Mouse (Mus musculus): ENCODE data around the gene Lgr4. TPM values are rescaled to one million over a fixed set of nuclear protein-coding genes. Genes with fewer than 3 reads are reported as not detected.

Lgr4 gene
- polyA plus RNA-seq, 1 experiment from 2014 or later, result 20.7 TPM

DNA sequence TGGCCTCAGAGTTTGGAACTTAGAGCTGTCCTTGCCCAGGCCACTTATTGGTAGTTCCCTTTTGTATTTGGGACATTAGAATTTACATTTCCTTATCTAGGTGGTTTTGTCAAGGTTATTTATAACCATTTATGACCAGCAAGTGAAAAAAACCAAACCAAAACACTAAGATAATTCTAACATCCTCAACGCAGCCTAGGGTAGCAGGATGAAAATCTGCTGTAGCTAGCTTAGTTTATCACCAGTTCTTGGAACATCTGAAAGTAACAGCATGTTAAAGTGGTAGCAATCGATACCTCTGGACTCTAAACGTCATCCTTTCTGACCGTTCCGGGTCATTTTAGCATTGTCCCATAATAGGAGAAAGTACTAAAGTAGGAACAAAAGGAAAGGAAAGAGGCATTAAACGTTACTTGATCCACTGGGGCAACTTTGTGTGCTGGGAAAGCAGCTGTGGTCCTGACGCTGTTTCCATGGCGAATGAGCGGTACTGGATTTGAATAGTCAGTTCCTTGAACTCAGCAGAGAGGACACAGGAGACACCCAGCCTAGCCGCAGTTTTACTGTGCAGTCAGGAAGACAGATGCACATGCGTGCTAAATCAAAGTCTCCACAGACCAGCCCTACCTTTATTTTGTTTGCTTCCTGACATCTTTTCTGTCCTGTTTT is 42.1 kb downstream of the Lgr4 start:
- Histone ChIP-seq H3K4me1 (replicated peaks; ENCODE audit: control insufficient read depth, insufficient read depth, low read length) (peaks cover 4% of the 10 kb centered on the region; the same call in 1 of the 2 replicates), H3K9ac (ENCODE audit: low read depth, low read length) (no peak overlapping the region), H3K36me3 (ENCODE audit: control insufficient read depth, insufficient read depth, low read length) (no peaks in the 10 kb centered on the region), H3K4me3 (ENCODE audit: low read depth, low read length) (no peak overlapping the region), H3K9me3 (ENCODE audit: control insufficient read depth, low read length) (no peaks in the 10 kb centered on the region), H3K27me3 (ENCODE audit: control insufficient read depth, insufficient read depth, low read length) (no peaks in the 10 kb centered on the region), H3K27ac (ENCODE audit: low read depth, low read length) (peak overlapping the region; percentile 25; the same call in 1 of the 2 replicates), H3K4me2 (replicated peaks; ENCODE audit: low read depth, low read length) (no peak overlapping the region)
- DNase-seq (ENCODE audit: low spot score), result peak; percentile 54
- peak; percentile 84 for ATAC-seq (ENCODE audit: low FRiP score)
- WGBS, result 31% methylated on average over 11 of the region's 11 CpGs

DNA sequence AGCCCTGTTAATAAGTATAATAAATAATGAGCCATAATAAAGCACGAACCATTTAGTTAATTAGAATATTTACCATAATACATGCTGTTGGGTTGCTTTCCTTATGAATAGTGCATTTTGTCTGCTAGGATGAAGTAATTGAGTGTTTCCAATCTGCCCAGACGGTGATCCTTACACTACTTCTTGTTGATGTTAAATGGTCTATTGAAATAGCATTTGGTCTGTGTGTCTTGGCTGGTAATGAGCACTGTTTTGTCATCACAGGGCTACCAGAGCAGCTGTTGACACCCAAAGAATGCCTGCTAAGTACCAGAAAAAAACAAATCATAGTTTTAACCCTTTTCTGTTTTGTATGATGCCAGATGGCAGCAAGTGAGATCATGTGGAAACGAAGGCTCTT is 42.8 kb downstream of the Lgr4 start:
- 43% methylated on average over 3 of the region's 3 CpGs for WGBS
- Histone ChIP-seq H3K4me3 (ENCODE audit: low read depth, low read length) (no peak overlapping the region), H3K36me3 (ENCODE audit: control insufficient read depth, insufficient read depth, low read length) (no peaks in the 10 kb centered on the region), H3K4me2 (replicated peaks; ENCODE audit: low read depth, low read length) (no peak overlapping the region), H3K9me3 (ENCODE audit: control insufficient read depth, low read length) (no peaks in the 10 kb centered on the region), H3K27ac (ENCODE audit: low read depth, low read length) (0 out of 2 replicates have a peak overlapping the region, but pooled peaks have one; percentile 25), H3K27me3 (ENCODE audit: control insufficient read depth, insufficient read depth, low read length) (no peaks in the 10 kb centered on the region), H3K9ac (ENCODE audit: low read depth, low read length) (no peak overlapping the region), H3K4me1 (replicated peaks; ENCODE audit: control insufficient read depth, insufficient read depth, low read length) (peaks cover 4% of the 10 kb centered on the region; the same call in 1 of the 2 replicates)
- ATAC-seq (ENCODE audit: low FRiP score) (peak; percentile 74), DNase-seq (ENCODE audit: low spot score) (no peak)

DNA sequence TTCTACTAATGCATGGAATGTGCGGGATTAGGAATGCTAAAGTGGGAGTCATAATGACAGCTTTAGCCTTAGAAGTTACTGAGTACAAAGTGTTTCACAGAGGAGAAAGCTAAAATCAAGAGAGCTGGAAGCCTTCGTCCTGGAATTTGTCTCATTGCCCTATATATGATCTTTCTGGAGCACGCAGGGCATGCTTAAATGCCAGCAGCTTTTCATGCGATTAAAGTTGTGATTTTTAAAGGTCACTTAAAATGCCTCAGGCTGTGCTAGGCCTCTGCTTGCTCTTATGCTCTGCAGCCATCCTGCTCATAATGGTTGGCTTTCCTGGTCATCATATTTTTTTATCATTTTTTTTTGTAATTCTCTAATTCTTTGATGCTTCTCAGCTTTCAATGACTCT is 43.7 kb downstream of the Lgr4 start:
- Histone ChIP-seq H3K4me2 (replicated peaks; ENCODE audit: low read depth, low read length) (no peak overlapping the region), H3K36me3 (ENCODE audit: control insufficient read depth, insufficient read depth, low read length) (no peaks in the 10 kb centered on the region), H3K27ac (ENCODE audit: low read depth, low read length) (no peak overlapping the region), H3K4me1 (replicated peaks; ENCODE audit: control insufficient read depth, insufficient read depth, low read length) (peaks cover 4% of the 10 kb centered on the region; the same call in 1 of the 2 replicates), H3K4me3 (ENCODE audit: low read depth, low read length) (no peak overlapping the region), H3K9me3 (ENCODE audit: control insufficient read depth, low read length) (no peaks in the 10 kb centered on the region), H3K27me3 (ENCODE audit: control insufficient read depth, insufficient read depth, low read length) (no peaks in the 10 kb centered on the region), H3K9ac (ENCODE audit: low read depth, low read length) (no peak overlapping the region)
- DNase-seq (ENCODE audit: low spot score), result no peak
- 75% methylated on average over 4 of the region's 4 CpGs for WGBS
- ATAC-seq (ENCODE audit: low FRiP score), result no peak

DNA sequence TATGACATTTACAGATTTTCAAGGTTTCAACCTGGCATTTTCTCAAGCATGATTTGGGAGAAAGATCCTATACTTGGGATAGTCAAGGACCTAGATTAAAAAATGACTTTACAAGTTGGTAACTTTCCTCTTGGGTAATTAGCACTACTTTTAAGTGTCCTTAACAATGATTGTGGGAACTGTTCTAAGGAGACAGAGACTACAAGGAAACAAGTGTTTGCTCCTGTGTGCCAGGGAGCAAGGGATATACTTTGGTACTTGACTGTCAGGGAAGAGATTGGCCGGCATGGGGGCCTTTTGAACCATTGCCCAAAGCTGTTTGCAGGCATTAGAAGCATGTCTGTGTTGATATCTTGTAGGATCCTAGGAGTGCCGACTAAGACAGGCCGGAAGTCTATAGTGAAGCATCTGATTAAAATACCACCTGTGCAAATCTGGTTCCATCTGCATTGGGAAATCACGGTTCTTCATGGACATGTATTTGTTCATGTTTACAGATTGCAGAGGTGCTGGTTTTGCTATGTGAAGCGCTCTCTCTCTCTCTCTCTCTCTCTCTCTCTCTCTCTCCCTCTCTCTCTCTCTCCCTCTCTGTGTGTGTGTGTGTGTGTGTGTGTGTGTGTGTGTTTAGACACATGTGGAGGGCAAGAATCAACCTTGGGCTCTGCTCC is 46.3 kb downstream of the Lgr4 start:
- Histone ChIP-seq H3K9ac (ENCODE audit: low read depth, low read length) (no peak overlapping the region), H3K27ac (ENCODE audit: low read depth, low read length) (no peak overlapping the region), H3K27me3 (ENCODE audit: control insufficient read depth, insufficient read depth, low read length) (no peaks in the 10 kb centered on the region), H3K4me1 (replicated peaks; ENCODE audit: control insufficient read depth, insufficient read depth, low read length) (peaks cover 4% of the 10 kb centered on the region; the same call in 1 of the 2 replicates), H3K4me2 (replicated peaks; ENCODE audit: low read depth, low read length) (no peak overlapping the region), H3K4me3 (ENCODE audit: low read depth, low read length) (no peak overlapping the region), H3K9me3 (ENCODE audit: control insufficient read depth, low read length) (no peaks in the 10 kb centered on the region), H3K36me3 (ENCODE audit: control insufficient read depth, insufficient read depth, low read length) (no peaks in the 10 kb centered on the region)
- WGBS, result 87% methylated on average over 5 of the region's 5 CpGs
- DNase-seq (ENCODE audit: low spot score), result no peak
- ATAC-seq (ENCODE audit: low FRiP score), result no peak

DNA sequence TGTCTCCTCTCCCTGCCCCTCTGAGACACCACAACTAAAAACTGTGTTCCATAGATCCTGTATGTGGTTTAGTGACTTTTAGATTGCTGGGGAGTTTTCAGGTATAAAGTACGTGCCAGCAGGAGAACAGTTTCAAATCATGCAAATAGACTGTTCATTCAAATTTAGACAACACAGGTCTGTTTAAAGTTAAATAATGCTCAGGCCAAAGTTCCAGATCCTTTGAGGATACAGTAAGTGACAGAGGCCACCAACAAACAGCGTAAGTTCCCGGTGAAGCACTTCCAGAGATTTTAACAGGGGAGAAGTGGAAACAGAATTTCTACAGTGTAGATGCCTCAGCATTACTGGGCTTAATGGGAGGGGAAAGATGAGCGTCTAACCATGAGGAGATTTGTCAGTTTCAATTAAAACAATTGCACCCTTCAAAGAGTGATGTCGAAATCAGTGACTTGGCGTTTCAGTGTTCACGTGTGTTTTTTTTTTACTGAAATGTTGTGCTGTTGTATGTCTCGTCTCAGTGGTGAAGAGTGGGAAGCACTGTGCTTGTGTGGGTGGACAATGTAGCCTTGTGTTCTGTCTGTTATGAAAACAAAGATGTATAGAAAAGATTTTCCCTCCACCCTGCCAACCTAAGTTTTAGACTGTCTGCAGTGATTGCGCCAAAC is 48.4 kb downstream of the Lgr4 start:
- DNase-seq (ENCODE audit: low spot score) (no peak), ATAC-seq (ENCODE audit: low FRiP score) (no peak)
- WGBS, result 83% methylated on average over 9 of the region's 9 CpGs
- no peak overlapping the region for H3K27ac ChIP-seq (ENCODE audit: low read depth, low read length)
- H3K9ac ChIP-seq (ENCODE audit: low read depth, low read length), result no peak overlapping the region
- no peak overlapping the region for H3K4me2 ChIP-seq (replicated peaks; ENCODE audit: low read depth, low read length)
- no peaks in the 10 kb centered on the region for H3K4me1 ChIP-seq (replicated peaks; ENCODE audit: control insufficient read depth, insufficient read depth, low read length)
- no peaks in the 10 kb centered on the region for H3K36me3 ChIP-seq (ENCODE audit: control insufficient read depth, insufficient read depth, low read length)
- H3K9me3 ChIP-seq (ENCODE audit: control insufficient read depth, low read length), result no peaks in the 10 kb centered on the region
- H3K27me3 ChIP-seq (ENCODE audit: control insufficient read depth, insufficient read depth, low read length), result no peaks in the 10 kb centered on the region
- no peak overlapping the region for H3K4me3 ChIP-seq (ENCODE audit: low read depth, low read length)

DNA sequence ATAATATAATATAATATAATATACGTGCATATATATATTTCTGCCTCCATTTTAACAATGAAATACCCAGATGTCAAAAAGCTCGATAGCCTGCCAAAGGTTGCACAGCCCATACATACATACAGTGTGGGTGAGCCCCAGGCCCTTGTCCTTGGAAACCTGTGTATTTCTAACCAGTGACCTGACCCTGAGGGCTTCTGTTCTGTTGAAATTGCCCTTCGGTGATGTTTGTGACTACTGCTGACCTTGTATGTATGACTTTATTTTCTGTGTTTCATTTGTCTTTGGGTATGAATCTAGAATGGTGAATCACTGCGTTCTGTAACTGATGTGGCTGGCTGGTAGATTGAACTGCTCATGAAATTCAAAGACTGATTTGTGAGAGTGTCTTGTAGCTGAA is 49.4 kb downstream of the Lgr4 start:
- H3K9ac ChIP-seq (ENCODE audit: low read depth, low read length), result no peak overlapping the region
- H3K4me2 ChIP-seq (replicated peaks; ENCODE audit: low read depth, low read length), result no peak overlapping the region
- H3K27ac ChIP-seq (ENCODE audit: low read depth, low read length), result no peak overlapping the region
- 90% methylated on average over 4 of the region's 4 CpGs for WGBS
- H3K9me3 ChIP-seq (ENCODE audit: control insufficient read depth, low read length), result no peaks in the 10 kb centered on the region
- H3K36me3 ChIP-seq (ENCODE audit: control insufficient read depth, insufficient read depth, low read length), result no peaks in the 10 kb centered on the region
- H3K4me3 ChIP-seq (ENCODE audit: low read depth, low read length), result no peak overlapping the region
- ATAC-seq (ENCODE audit: low FRiP score) (no peak), DNase-seq (ENCODE audit: low spot score) (no peak)
- H3K4me1 ChIP-seq (replicated peaks; ENCODE audit: control insufficient read depth, insufficient read depth, low read length), result no peaks in the 10 kb centered on the region
- H3K27me3 ChIP-seq (ENCODE audit: control insufficient read depth, insufficient read depth, low read length), result no peaks in the 10 kb centered on the region

DNA sequence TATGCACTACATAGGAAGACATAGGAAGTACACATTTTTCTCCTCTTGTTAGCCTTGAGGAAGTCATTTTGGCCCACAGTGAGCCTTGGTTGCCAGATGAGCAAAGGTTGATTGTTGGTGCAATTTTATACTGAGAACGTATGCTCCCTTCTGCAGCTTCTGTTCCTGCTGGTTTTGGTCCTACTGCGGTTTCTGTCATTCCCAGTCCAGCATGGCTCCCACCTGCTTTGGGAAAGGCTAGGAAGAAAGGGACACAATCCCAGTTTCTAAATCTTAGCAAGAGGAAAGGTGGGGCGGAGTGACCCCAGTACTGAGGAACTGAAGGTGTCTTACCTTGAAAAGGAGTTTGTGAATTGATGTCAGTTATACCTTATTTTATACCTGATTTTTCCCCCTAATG is 51.9 kb downstream of the Lgr4 start:
- H3K9ac ChIP-seq (ENCODE audit: low read depth, low read length), result no peak overlapping the region
- no peaks in the 10 kb centered on the region for H3K27me3 ChIP-seq (ENCODE audit: control insufficient read depth, insufficient read depth, low read length)
- no peak overlapping the region for H3K27ac ChIP-seq (ENCODE audit: low read depth, low read length)
- DNase-seq (ENCODE audit: low spot score) (no peak), ATAC-seq (ENCODE audit: low FRiP score) (no peak)
- H3K9me3 ChIP-seq (ENCODE audit: control insufficient read depth, low read length), result no peaks in the 10 kb centered on the region
- no peak overlapping the region for H3K4me3 ChIP-seq (ENCODE audit: low read depth, low read length)
- no peaks in the 10 kb centered on the region for H3K4me1 ChIP-seq (replicated peaks; ENCODE audit: control insufficient read depth, insufficient read depth, low read length)
- 91% methylated on average over 3 of the region's 3 CpGs for WGBS
- H3K36me3 ChIP-seq (ENCODE audit: control insufficient read depth, insufficient read depth, low read length), result no peaks in the 10 kb centered on the region
- no peak overlapping the region for H3K4me2 ChIP-seq (replicated peaks; ENCODE audit: low read depth, low read length)

DNA sequence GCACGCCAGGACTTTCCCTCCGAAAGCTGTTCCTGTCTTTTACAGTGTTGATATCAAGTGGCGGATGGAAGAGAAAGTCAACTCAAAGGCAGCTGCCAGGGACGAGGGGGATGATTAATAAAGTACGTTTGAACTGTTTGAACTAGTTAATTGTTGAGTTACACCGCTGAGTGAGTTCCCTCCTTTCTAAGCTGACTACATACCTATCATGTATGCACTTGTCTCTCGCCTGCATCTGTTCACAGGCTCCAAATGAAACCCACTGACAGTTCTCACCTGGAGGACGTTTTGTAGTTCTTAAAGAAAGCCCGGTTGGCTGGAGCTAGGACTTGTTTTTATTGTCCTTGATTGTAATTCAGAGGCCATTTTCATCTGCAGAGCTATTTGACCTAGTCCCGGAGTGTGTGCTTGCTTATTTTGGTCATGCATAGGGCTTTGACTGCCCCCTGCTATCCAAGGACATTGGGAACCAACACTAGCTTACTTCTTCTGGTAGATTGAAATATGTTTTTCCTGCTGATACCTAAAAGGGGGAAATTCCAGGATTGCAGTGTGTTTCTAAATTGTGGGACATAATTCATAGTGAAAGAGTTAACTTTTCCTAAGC is 52.6 kb downstream of the Lgr4 start:
- H3K4me3 ChIP-seq (ENCODE audit: low read depth, low read length), result no peak overlapping the region
- no peaks in the 10 kb centered on the region for H3K36me3 ChIP-seq (ENCODE audit: control insufficient read depth, insufficient read depth, low read length)
- H3K27ac ChIP-seq (ENCODE audit: low read depth, low read length), result no peak overlapping the region
- DNase-seq (ENCODE audit: low spot score) (no peak), ATAC-seq (ENCODE audit: low FRiP score) (no peak)
- no peaks in the 10 kb centered on the region for H3K9me3 ChIP-seq (ENCODE audit: control insufficient read depth, low read length)
- H3K4me1 ChIP-seq (replicated peaks; ENCODE audit: control insufficient read depth, insufficient read depth, low read length), result no peaks in the 10 kb centered on the region
- H3K4me2 ChIP-seq (replicated peaks; ENCODE audit: low read depth, low read length), result no peak overlapping the region
- no peaks in the 10 kb centered on the region for H3K27me3 ChIP-seq (ENCODE audit: control insufficient read depth, insufficient read depth, low read length)
- WGBS, result 71% methylated on average over 10 of the region's 10 CpGs
- no peak overlapping the region for H3K9ac ChIP-seq (ENCODE audit: low read depth, low read length)
